In the genomic region with DNA sequence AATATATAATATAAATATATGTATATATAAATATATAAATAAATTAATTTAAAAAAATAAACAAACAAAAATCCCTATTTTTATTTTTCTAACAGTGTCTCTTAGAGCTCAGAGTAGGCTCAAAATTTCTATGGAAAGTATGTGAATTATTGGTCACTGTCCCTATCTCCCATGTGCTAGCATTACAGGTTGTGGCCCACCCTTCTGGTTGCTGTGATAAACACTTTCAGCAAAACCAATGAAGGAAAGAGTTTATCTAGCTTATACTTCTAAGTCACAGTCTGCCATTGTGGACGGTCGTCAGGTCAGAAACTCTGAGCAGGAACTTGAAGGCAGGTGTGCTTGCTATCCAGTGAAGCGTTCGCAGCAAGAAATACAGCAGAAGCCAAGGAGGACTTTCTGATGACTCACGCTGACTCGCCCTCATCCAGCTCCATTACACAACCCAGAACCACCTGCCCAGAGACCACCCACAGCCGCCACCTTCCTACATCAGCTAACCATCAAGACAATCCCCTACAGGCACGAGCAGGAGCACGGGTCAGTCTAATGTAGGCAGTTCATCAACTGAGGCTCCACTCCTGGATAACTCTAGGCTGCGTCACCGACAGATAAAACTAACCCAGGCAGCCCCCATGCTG, we compare ENCODE assay signal across 22 mouse cellular contexts. TPM values are rescaled to one million over a fixed set of nuclear protein-coding genes. Genes with fewer than 3 reads are reported as not detected.
A peak's percentile ranks its signal among the peaks of the same experiment; 100 is the strongest.
DNase-seq lines count a peak whose midpoint lies in the region; ATAC-seq and TF ChIP-seq lines count a peak whose summit lies in the region.
"Had no signal": no experiment of that assay in that cellular context is flagged by ENCODE, and none has a peak within 500 bp of the region (broad histone marks: within the 10 kb centered on the region; RNA-seq: fewer than 3 reads in every experiment).

No protein-coding gene starts in this region.

- H3K36me3 ChIP-seq in heart, embryonic 14.5 days (ENCODE audit: control insufficient read depth, insufficient read depth, low read length), result no peaks in the 10 kb centered on the region
- H3K36me3 ChIP-seq in heart, adult 2 months (ENCODE audit: control insufficient read depth, insufficient read depth, low read length), result no peaks in the 10 kb centered on the region
- H3K36me3 ChIP-seq in liver, embryonic 14.5 days (replicated peaks; ENCODE audit: control insufficient read depth, insufficient read depth, low read depth), result no peaks in the 10 kb centered on the region
- no peaks in the 10 kb centered on the region for H3K36me3 ChIP-seq in forebrain, embryonic 16.5 days (ENCODE audit: control insufficient read depth, insufficient read depth)
- H3K36me3 ChIP-seq: embryonic facial prominence, embryonic 12.5 days; forebrain, embryonic 15.5 days; heart, embryonic 15.5 days; hindbrain, embryonic 13.5 days; intestine, embryonic 15.5 days; limb, embryonic 13.5 days; midbrain, embryonic 10.5 days had no signal

- no peaks in the 10 kb centered on the region for H3K27me3 ChIP-seq in heart, embryonic 14.5 days (ENCODE audit: control insufficient read depth, insufficient read depth, low read length)
- H3K27me3 ChIP-seq in heart, adult 2 months (ENCODE audit: control insufficient read depth, insufficient read depth, low read length), result no peaks in the 10 kb centered on the region
- no peaks in the 10 kb centered on the region; the same call in 1 of the 2 replicates for H3K27me3 ChIP-seq in liver, embryonic 14.5 days (ENCODE audit: control insufficient read depth, insufficient read depth, low read length)
- no peaks in the 10 kb centered on the region for H3K27me3 ChIP-seq in forebrain, embryonic 16.5 days (replicated peaks; ENCODE audit: control insufficient read depth, insufficient read depth, low read length)
- H3K27me3 ChIP-seq: embryonic facial prominence, embryonic 12.5 days; forebrain, embryonic 15.5 days; heart, embryonic 15.5 days; hindbrain, embryonic 13.5 days; intestine, embryonic 15.5 days; limb, embryonic 13.5 days had no signal

- peaks cover 5 to 6% of the 10 kb centered on the region in 2 experiments; a peak in 3 of 4 replicates for H3K4me1 ChIP-seq in heart, embryonic 14.5 days (ENCODE audit: control insufficient read depth in 2 of 2, insufficient read depth in 2 of 2, low read length in 2 of 2)
- H3K4me1 ChIP-seq in heart, adult 2 months (ENCODE audit: control insufficient read depth, insufficient read depth, low read length), result no peaks in the 10 kb centered on the region
- peaks cover 31 to 46% of the 10 kb centered on the region in 2 experiments for H3K4me1 ChIP-seq in liver, embryonic 14.5 days (replicated peaks; ENCODE audit: control insufficient read depth in 2 of 2, insufficient read depth in 2 of 2, low read length in 1 of 2)
- H3K4me1 ChIP-seq in forebrain, embryonic 16.5 days (replicated peaks; ENCODE audit: control insufficient read depth, insufficient read depth, low read length), result no peaks in the 10 kb centered on the region
- H3K4me1 ChIP-seq: embryonic facial prominence, embryonic 12.5 days; forebrain, embryonic 15.5 days; midbrain, embryonic 10.5 days had no signal

- H3K4me2 ChIP-seq in heart, embryonic 14.5 days (ENCODE audit: low read length), result no peak overlapping the region
- H3K4me2 ChIP-seq in liver, embryonic 14.5 days (ENCODE audit: low read depth), result peak overlapping the region; percentile 63
- H3K4me2 ChIP-seq in forebrain, embryonic 16.5 days (ENCODE audit: low read length), result no peak overlapping the region
- H3K4me2 ChIP-seq: embryonic facial prominence, embryonic 12.5 days; forebrain, embryonic 15.5 days; heart, embryonic 15.5 days; hindbrain, embryonic 13.5 days; intestine, embryonic 15.5 days; limb, embryonic 13.5 days had no signal

- H3K27ac ChIP-seq in heart, embryonic 14.5 days (replicated peaks in 1 of 2; ENCODE audit: control insufficient read depth in 1 of 2, insufficient read depth in 1 of 2, low read depth in 2 of 2, low read length in 2 of 2), result no peak overlapping the region
- no peak overlapping the region for H3K27ac ChIP-seq in heart, adult 2 months
- H3K27ac ChIP-seq in liver, embryonic 14.5 days, result peak overlapping the region; percentile 48
- no peak overlapping the region for H3K27ac ChIP-seq in forebrain, embryonic 16.5 days (ENCODE audit: low read length)
- H3K27ac ChIP-seq: embryonic facial prominence, embryonic 12.5 days; forebrain, embryonic 15.5 days; heart, embryonic 15.5 days; hindbrain, embryonic 13.5 days; intestine, embryonic 15.5 days; limb, embryonic 13.5 days; midbrain, embryonic 10.5 days had no signal

- no peak for TF ChIP-seq POLR2A in heart, adult 2 months (IDR thresholded peaks at IDR 0.05; ENCODE audit: insufficient read depth, low read depth, low read length)

- no peak overlapping the region for H3K9ac ChIP-seq in heart, embryonic 14.5 days (ENCODE audit: low read length)
- H3K9ac ChIP-seq in heart, adult 2 months (ENCODE audit: low read depth, low read length), result no peak overlapping the region
- peak overlapping the region; percentile 51 for H3K9ac ChIP-seq in liver, embryonic 14.5 days (replicated peaks)
- H3K9ac ChIP-seq in forebrain, embryonic 16.5 days (replicated peaks; ENCODE audit: low read depth, low read length), result no peak overlapping the region
- H3K9ac ChIP-seq: embryonic facial prominence, embryonic 12.5 days; forebrain, embryonic 15.5 days; heart, embryonic 15.5 days; hindbrain, embryonic 13.5 days; intestine, embryonic 15.5 days; limb, embryonic 13.5 days had no signal

- no peak overlapping the region for H3K4me3 ChIP-seq in heart, embryonic 14.5 days (ENCODE audit: control insufficient read depth in 1 of 2, insufficient read depth in 1 of 2, low read depth in 1 of 2, low read length in 2 of 2)
- H3K4me3 ChIP-seq in heart, adult 2 months, result no peak overlapping the region
- H3K4me3 ChIP-seq in liver, embryonic 14.5 days (ENCODE audit: insufficient read depth in 1 of 2, low read depth in 2 of 2, low read length in 2 of 2), result peak overlapping the region; percentile 25 to 28; a peak in 2 of 4 replicates
- H3K4me3 ChIP-seq in forebrain, embryonic 16.5 days (replicated peaks; ENCODE audit: low read length), result no peak overlapping the region
- H3K4me3 ChIP-seq: embryonic facial prominence, embryonic 12.5 days; forebrain, embryonic 15.5 days; heart, embryonic 15.5 days; hindbrain, embryonic 13.5 days; intestine, embryonic 15.5 days; limb, embryonic 13.5 days; midbrain, embryonic 10.5 days had no signal

- no peak for TF ChIP-seq EP300 in heart, adult 2 months (IDR thresholded peaks at IDR 0.05; ENCODE audit: insufficient read depth, low read depth, low read length)
- TF ChIP-seq EP300 in liver, embryonic 14.5 days (IDR thresholded peaks at IDR 0.05; ENCODE audit: low read depth), result peak; percentile 92

- WGBS in heart, embryonic 14.5 days, result 84% methylated on average over 11 of the region's 11 CpGs
- WGBS in heart, adult 2 months, result 89% methylated on average over 11 of the region's 11 CpGs
- 63% methylated on average over 11 of the region's 11 CpGs for WGBS in liver, embryonic 14.5 days (ENCODE audit: insufficient replicate concordance)
- WGBS in forebrain, embryonic 16.5 days, result 90% methylated on average over 11 of the region's 11 CpGs

- no peak for TF ChIP-seq CTCF in heart, adult 2 months (IDR thresholded peaks at IDR 0.05)
- no peak for TF ChIP-seq CTCF in liver, embryonic 14.5 days (IDR thresholded peaks at IDR 0.05; ENCODE audit: low read depth)

- peak; percentile 31; the same call in 1 of the 2 replicates for ATAC-seq in heart, embryonic 14.5 days (ENCODE audit: insufficient number of reproducible peaks, insufficient read depth, low FRiP score, low read depth)
- ATAC-seq in liver, embryonic 14.5 days (ENCODE audit: insufficient read depth), result peak; percentile 93
- no peak for ATAC-seq in forebrain, embryonic 16.5 days
- ATAC-seq: forebrain, embryonic 15.5 days; intestine, embryonic 15.5 days; lung, postnatal 0 days had no signal

- DNase-seq in heart, adult 2 months, result no peak
- peak; percentile 51 for DNase-seq in ES-CJ7 (ENCODE audit: low read depth, low spot score)
- DNase-seq in c-Kit-positive CD71-positive TER-119-positive erythroid progenitor cells, embryonic 14.5 days (ENCODE audit: low spot score), result peak; percentile 84
- DNase-seq in liver, embryonic 14.5 days (ENCODE audit: low read depth in 3 of 3, low spot score in 3 of 3), result peak; percentile 79 to 82 (median 79)
- no peak for DNase-seq in left cerebral cortex, adult 9 months (ENCODE audit: low spot score in 2 of 2)
- no peak for DNase-seq in layer of hippocampus, postnatal 25 days (ENCODE audit: extremely low spot score in 1 of 2, low spot score in 1 of 2)
- DNase-seq: cerebellum, adult 11 months; cerebellum, postnatal 36 days; gastrocnemius, postnatal 10 days; kidney, postnatal 36 days; layer of hippocampus, postnatal 36 days; right cerebral cortex, postnatal 4 days had no signal

- no peaks in the 10 kb centered on the region for H3K79me2 ChIP-seq in heart, adult 2 months (replicated peaks; ENCODE audit: control insufficient read depth, insufficient read depth, low read length)

- H3K9me3 ChIP-seq in heart, embryonic 14.5 days (ENCODE audit: control insufficient read depth, low read length), result no peaks in the 10 kb centered on the region
- H3K9me3 ChIP-seq in liver, embryonic 14.5 days (ENCODE audit: control insufficient read depth, low read length), result no peaks in the 10 kb centered on the region
- no peaks in the 10 kb centered on the region for H3K9me3 ChIP-seq in forebrain, embryonic 16.5 days (ENCODE audit: control insufficient read depth, low read length)
- H3K9me3 ChIP-seq: embryonic facial prominence, embryonic 12.5 days; forebrain, embryonic 15.5 days; heart, embryonic 15.5 days; hindbrain, embryonic 13.5 days; intestine, embryonic 15.5 days; limb, embryonic 13.5 days; midbrain, embryonic 10.5 days had no signal

- intact Hi-C loops in heart, adult 2 months (cut with DNase I), result no loop called here

RNA-seq across cellular contexts. Expression of gene Frs2, which starts 18.6 kb away (rescaled TPM):
- 25.4 and 26.1 TPM in 2 replicates for polyA plus RNA-seq in heart, embryonic 14.5 days (2014; fragmentation: Nextera tagmentation; extraction: Ambion mirVana)
- 10 to 100 TPM; 14.2 to 17.0 TPM for total RNA-seq in heart, adult 2 months (2021)
- polyA plus RNA-seq in heart, adult 2 months (2012; rRNA removed), result 13.4 and 26.0 TPM in 2 replicates
- 7.9 and 9.2 TPM in 2 replicates for polyA plus RNA-seq in liver, embryonic 14.5 days (2012; rRNA removed)
- polyA plus RNA-seq in liver, embryonic 14.5 days (2014; fragmentation: Nextera tagmentation; extraction: Ambion mirVana), result 8.8 and 11.2 TPM in 2 replicates
- polyA plus RNA-seq in forebrain, embryonic 16.5 days (2015; fragmentation: Nextera tagmentation; extraction: Ambion mirVana), result 20.7 and 22.1 TPM in 2 replicates
- 10 to 100 TPM; 32.1 to 34.1 TPM for total RNA-seq in layer of hippocampus, postnatal 25 days (2021)

RNA-seq across cellular contexts. Expression of gene Yeats4, which starts 57.4 kb away (rescaled TPM):
- polyA plus RNA-seq in heart, embryonic 14.5 days (2014; fragmentation: Nextera tagmentation; extraction: Ambion mirVana), result 48.0 and 52.1 TPM in 2 replicates
- total RNA-seq in heart, adult 2 months (2021), result 10 to 100 TPM; 26.9 to 27.9 TPM
- polyA plus RNA-seq in heart, adult 2 months (2012; rRNA removed), result 13.7 and 20.8 TPM in 2 replicates
- polyA plus RNA-seq in liver, embryonic 14.5 days (2012; rRNA removed), result 23.6 and 36.1 TPM in 2 replicates
- 42.0 and 48.7 TPM in 2 replicates for polyA plus RNA-seq in liver, embryonic 14.5 days (2014; fragmentation: Nextera tagmentation; extraction: Ambion mirVana)
- polyA plus RNA-seq in forebrain, embryonic 16.5 days (2015; fragmentation: Nextera tagmentation; extraction: Ambion mirVana), result 95.7 and 97.1 TPM in 2 replicates
- 10 to 100 TPM; 44.6 to 52.6 TPM for total RNA-seq in layer of hippocampus, postnatal 25 days (2021)

Comparison
In these comparisons a context has a peak if more than half of its experiments do, and no peak if none do; other contexts are left out.
1. H3K4me3 ChIP-seq: peak in liver, embryonic 14.5 days (2 of 2); none in heart, embryonic 14.5 days (0 of 2), heart, adult 2 months (single experiment) and forebrain, embryonic 16.5 days (single experiment).
2. DNase-seq: peak in ES-CJ7 (single experiment), c-Kit-positive CD71-positive TER-119-positive erythroid progenitor cells, embryonic 14.5 days (single experiment) and liver, embryonic 14.5 days (3 of 3); none in heart, adult 2 months (0 of 2), left cerebral cortex, adult 9 months (0 of 2) and layer of hippocampus, postnatal 25 days (0 of 2).